Mouse (Mus musculus) heart, adult 11 months (tissue): ENCODE measurements around the gene Cacnb4.

Source experiments
- DNase-seq: peaks from one replicate; pipeline ENCODE4 v3.0.0; 2022

Gene Cacnb4

GRCm38 (mm10) chr2:52420001-52420710 is 256.5 kb downstream of the Cacnb4 start:
- peak; percentile 65 for DNase-seq

- peak; percentile 64 for DNase-seq
Observed at GRCm38 (mm10) chr2:52419295-52419694, 257.3 kb downstream of the Cacnb4 start.

- no peak for DNase-seq
Observed at GRCm38 (mm10) chr2:52412524-52413037, 264.1 kb downstream of the Cacnb4 start.

DNA sequence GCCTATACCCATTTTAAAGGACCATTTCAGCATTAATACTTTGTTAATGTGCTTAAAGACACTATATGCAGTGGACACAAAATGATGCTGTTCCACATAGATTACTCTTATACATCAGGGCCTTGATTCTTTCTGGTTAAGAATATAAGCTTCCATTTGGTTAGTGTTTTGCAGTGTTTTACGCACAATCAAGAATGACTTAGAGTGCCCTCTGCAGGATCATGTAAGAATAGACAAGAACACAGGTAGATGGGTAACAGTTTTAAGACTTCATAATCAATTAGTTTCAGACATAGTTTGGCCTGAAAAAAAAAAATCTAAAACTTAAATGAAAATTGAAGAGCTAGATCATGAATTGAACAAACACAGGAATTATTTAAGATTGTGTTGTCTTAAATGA is 270.2 kb downstream of the Cacnb4 start:
- peak; percentile 7 for DNase-seq

DNA sequence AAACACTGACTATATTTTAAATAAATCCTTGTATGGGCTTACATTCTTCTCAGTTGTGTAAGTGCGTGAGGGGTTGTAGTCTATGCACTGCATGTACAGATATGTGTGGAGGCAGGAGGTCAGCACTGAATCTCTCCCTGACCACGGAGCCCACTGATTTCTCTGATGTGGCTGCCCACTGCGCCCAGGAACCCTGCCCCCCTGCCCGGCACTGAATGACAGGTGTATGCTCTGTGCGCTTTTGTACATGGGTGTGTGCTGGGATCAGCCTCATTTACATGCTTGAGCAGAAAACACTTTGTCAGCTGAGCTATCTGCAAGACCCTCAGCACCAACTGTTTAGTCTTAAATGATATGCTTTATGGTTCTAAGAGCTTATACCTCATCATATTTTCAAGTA is 271.4 kb downstream of the Cacnb4 start:
- peak; percentile 78 for DNase-seq

- peak; percentile 23 for DNase-seq
Observed at GRCm38 (mm10) chr2:52394529-52394928, 282.1 kb downstream of the Cacnb4 start.

GRCm38 (mm10) chr2:52390415-52390975 is 286.1 kb downstream of the Cacnb4 start:
- DNase-seq: peak; percentile 82

GRCm38 (mm10) chr2:52389975-52390374 is 286.7 kb downstream of the Cacnb4 start:
- DNase-seq: peak; percentile 18

- no peak for DNase-seq
Observed at GRCm38 (mm10) chr2:52386451-52386850, 290.2 kb downstream of the Cacnb4 start.

DNA sequence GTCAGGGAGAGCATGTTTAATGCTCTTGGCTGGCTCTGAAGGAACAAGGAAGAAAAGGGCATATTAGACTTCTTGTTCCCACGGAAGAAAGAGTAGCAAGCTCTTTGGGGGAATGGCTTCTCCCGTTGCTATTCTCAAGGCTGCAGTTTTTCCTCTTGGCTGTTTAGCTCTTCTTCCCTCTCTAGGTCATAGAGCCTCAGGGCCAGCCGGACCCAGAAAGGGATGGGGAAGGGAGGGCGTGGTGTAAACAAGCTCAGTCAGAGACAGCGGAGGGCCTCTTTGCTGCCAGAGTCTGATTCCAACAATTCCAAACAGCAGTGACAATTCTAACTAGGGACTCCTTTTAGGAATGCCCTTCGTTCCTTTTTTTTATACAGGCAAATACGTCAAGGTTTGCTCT is 290.6 kb downstream of the Cacnb4 start:
- DNase-seq: peak; percentile 94

GRCm38 (mm10) chr2:52378848-52379261 is 297.8 kb downstream of the Cacnb4 start:
- peak; percentile 90 for DNase-seq

DNA sequence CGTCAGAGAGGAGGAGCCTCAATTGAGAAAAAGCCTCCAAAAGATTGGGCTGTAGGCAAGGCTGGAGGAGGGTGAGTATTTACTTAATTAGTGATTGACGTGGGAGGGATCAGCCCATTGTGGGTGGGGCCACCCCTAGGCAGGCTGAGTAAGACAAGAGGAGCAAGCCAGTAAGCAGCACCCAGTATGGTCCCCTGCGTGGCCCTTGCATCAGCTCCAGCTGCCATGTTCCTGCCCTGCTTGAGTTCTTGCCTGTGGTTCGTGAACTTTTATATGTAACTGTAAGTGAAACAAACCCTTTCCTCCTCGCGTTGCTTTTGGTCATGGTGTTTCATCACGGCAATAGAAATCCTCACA is 298.2 kb downstream of the Cacnb4 start, which contains the start of gene Neb:
Gene Neb, minus strand, starts transcription at position 27 of the 357 bp plus-strand sequence.
- DNase-seq: peak; percentile 95
